Mouse (Mus musculus) CH12.LX (cell line): ENCODE data around the gene Celf5.

Source experiments
- CTCF ChIP-seq, 2 experiments: IDR thresholded peaks in 1 of 2; conservative IDR thresholded peaks in 1 of 2; 2 replicates each; pipeline ENCODE4 v1.5.1; 2011 to 2012; ENCODE audit warnings: low read depth in 2 of 2, low read length in 2 of 2, improper control_type of control experiment in 1 of 2, inconsistent platforms in 1 of 2, mild to moderate bottlenecking in 1 of 2, moderate library complexity in 1 of 2
- MAZ ChIP-seq: IDR thresholded peaks from 2 replicates; pipeline ENCODE4 v1.6.1; 2012; ENCODE audit warnings: low read depth, mild to moderate bottlenecking, inconsistent platforms, low read length, improper control_type of control experiment, moderate library complexity
- MYC ChIP-seq: IDR thresholded peaks from 2 replicates; pipeline ENCODE4 v1.6.1; 2011; ENCODE audit warnings: low read depth, mild to moderate bottlenecking, improper control_type of control experiment, low read length
- POLR2A ChIP-seq: IDR thresholded peaks from 2 replicates; pipeline ENCODE4 v1.6.1; 2011; ENCODE audit warnings: low read depth, mild to moderate bottlenecking, improper control_type of control experiment, low read length
- SMC3 ChIP-seq: IDR thresholded peaks from 2 replicates; pipeline ENCODE4 v1.6.1; 2011; ENCODE audit warnings: low read depth, low read length, improper control_type of control experiment
- ZMIZ1 ChIP-seq: IDR thresholded peaks from 2 replicates; pipeline ENCODE4 v1.6.1; 2012; ENCODE audit warnings: low read depth, mild to moderate bottlenecking, inconsistent platforms, low read length, improper control_type of control experiment
- ZNF384 ChIP-seq: IDR thresholded peaks from 2 replicates; pipeline ENCODE4 v1.6.1; 2012; ENCODE audit warnings: low read depth, low read length, improper control_type of control experiment, inconsistent platforms

DNA sequence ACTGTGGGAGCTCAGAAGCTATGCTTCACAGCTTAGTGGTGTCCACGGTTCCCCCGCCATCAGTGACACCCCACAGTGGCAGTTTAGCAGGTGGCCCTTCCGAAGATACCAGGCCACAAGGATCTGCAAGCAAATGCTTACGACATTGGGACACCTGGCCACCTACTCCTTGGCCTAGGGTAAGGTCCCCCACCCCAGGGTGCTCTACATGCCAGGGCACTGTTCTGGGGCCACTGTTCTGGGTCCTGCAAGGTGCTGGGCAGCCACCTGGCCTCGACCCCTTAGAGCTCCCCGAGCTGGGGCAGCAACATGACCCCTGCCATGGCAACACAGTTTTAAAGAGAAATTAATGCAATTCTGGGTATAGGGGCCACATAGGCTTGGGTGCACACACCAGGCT lies 12.6 kb upstream of the Celf5 start:
- TF ChIP-seq CTCF (conservative IDR thresholded peaks at IDR 0.05 in 1 of 2, IDR thresholded peaks at IDR 0.05 in 1 of 2; ENCODE audit: low read depth in 2 of 2, low read length in 2 of 2) (no peak), SMC3 (no peak), POLR2A (no peak), ZNF384 (no peak), MYC (no peak), MAZ (no peak), ZMIZ1 (no peak)
